Mouse (Mus musculus) thymus, adult 2 months (tissue): Measurements from ENCODE around the gene Fen1.

Source experiments
- CTCF ChIP-seq: fragments of 200-500 bp; IDR thresholded peaks from 2 replicates; pipeline ENCODE4 v1.5.1; 2012; ENCODE audit warnings: mild to moderate bottlenecking, control low read depth, low read length, moderate library complexity, borderline replicate concordance; ENCODE audit not compliant: control insufficient read depth, poor library complexity, insufficient read depth; ENCODE audit errors: extremely low read depth
- POLR2A ChIP-seq: fragments of 200-500 bp; IDR thresholded peaks from 2 replicates; pipeline ENCODE4 v1.6.1; 2012; ENCODE audit warnings: mild to moderate bottlenecking, low read length, control low read depth, moderate library complexity; ENCODE audit not compliant: control insufficient read depth, poor library complexity, insufficient read depth; ENCODE audit errors: extremely low read depth

GRCm38 (mm10) chr19:10219108-10219507 is 15.1 kb upstream of the Fen1 start:
- TF ChIP-seq POLR2A (no peak), CTCF (no peak)
